Mouse (Mus musculus) stomach, postnatal 0 days (tissue): ENCODE results near the gene Igfn1. TPM values are rescaled to one million over a fixed set of nuclear protein-coding genes. Genes with fewer than 3 reads are reported as not detected.

ENCODE experiments used
- ATAC-seq: fragments of 200-750 bp; cut with Nextera tagmentation; 2 replicates; pipeline ENCODE4 v1.8.0; 2017; ENCODE audit not compliant: low FRiP score, low TSS enrichment
- DNase-seq: peaks from one replicate; pipeline ENCODE4 v3.0.0-alpha.2; 2016; ENCODE audit warnings: low spot score
- H3K27ac ChIP-seq: fragments of 300-500 bp; sonication (generic); replicated peaks from 2 replicates; pipeline ENCODE4 v1.5.1; 2014; ENCODE audit warnings: mild to moderate bottlenecking, control low read depth
- H3K27me3 ChIP-seq: fragments of 300-500 bp; sonication (generic); 2 replicates; pipeline ENCODE4 v1.6.1; 2014; ENCODE audit warnings: low read length; ENCODE audit not compliant: control insufficient read depth, insufficient read depth
- H3K36me3 ChIP-seq: fragments of 300-500 bp; sonication (generic); 2 replicates; pipeline ENCODE4 v1.6.1; 2014; ENCODE audit warnings: low read length, mixed read lengths; ENCODE audit not compliant: control insufficient read depth, insufficient read depth
- H3K4me1 ChIP-seq: fragments of 300-500 bp; sonication (generic); replicated peaks from 2 replicates; pipeline ENCODE4 v1.6.1; 2014; ENCODE audit warnings: antibody characterized with exemption; ENCODE audit not compliant: control insufficient read depth, insufficient read depth
- H3K4me2 ChIP-seq: fragments of 300-500 bp; sonication (generic); replicated peaks from 2 replicates; pipeline ENCODE4 v1.6.1; 2014; ENCODE audit warnings: low read depth, mild to moderate bottlenecking, control low read depth, moderate library complexity
- H3K4me3 ChIP-seq: fragments of 300-500 bp; sonication (generic); 2 replicates; pipeline ENCODE4 v1.5.1; 2014; ENCODE audit warnings: low read depth, low read length, control low read depth
- H3K9ac ChIP-seq: fragments of 300-500 bp; sonication (generic); 2 replicates; pipeline ENCODE4 v1.6.1; 2014; ENCODE audit warnings: mild to moderate bottlenecking, low read length, control low read depth, mixed read lengths
- H3K9me3 ChIP-seq: fragments of 300-500 bp; sonication (generic); 2 replicates; pipeline ENCODE4 v1.6.1; 2016; ENCODE audit warnings: low read length; ENCODE audit not compliant: control insufficient read depth
- CTCF ChIP-seq: IDR thresholded peaks from 2 replicates; pipeline ENCODE4 v1.5.1; 2016; ENCODE audit warnings: antibody characterized with exemption, low read depth, mild to moderate bottlenecking, moderate library complexity
- EP300 ChIP-seq: optimal IDR thresholded peaks from 2 replicates; pipeline ENCODE3; 2016; ENCODE audit warnings: antibody characterized with exemption
- WGBS: fragments of 180-500 bp; shearing (Covaris S2); extraction: QIAGEN DNeasy Blood & Tissue Kit; methylation state at CpG from one replicate; pipeline ENCODE4 v1.1.7; 2014; 5-methylcytosine and 5-hydroxymethylcytosine counted together
- polyA plus RNA-seq: library from polyadenylated mRNA; unstranded; fragments of >200 nt; fragmentation: Nextera tagmentation; extraction: Ambion mirVana; gene quantifications from 2 replicates; pipeline ENCODE4 v1.2.1, GENCODE M21; 2015

Gene Igfn1
- polyA plus RNA-seq, 1 experiment from 2014 or later = 0.04 TPM

GRCm38 (mm10) chr1:135999720-136000287 lies 6.3 kb downstream of the Igfn1 start:
- ATAC-seq = no peak
- Histone ChIP-seq H3K27ac (no peak overlapping the region), H3K36me3 (no peaks in the 10 kb centered on the region), H3K4me1 (no peaks in the 10 kb centered on the region), H3K9ac (no peak overlapping the region), H3K4me2 (no peak overlapping the region), H3K4me3 (no peak overlapping the region), H3K9me3 (no peaks in the 10 kb centered on the region), H3K27me3 (no peaks in the 10 kb centered on the region)
- 46% methylated on average over 8 of the region's 8 CpGs for WGBS
- DNase-seq = no peak
- TF ChIP-seq EP300 = no peak
- TF ChIP-seq CTCF = no peak

- Histone ChIP-seq H3K4me3 (no peak overlapping the region), H3K9me3 (no peaks in the 10 kb centered on the region), H3K36me3 (no peaks in the 10 kb centered on the region), H3K4me1 (no peaks in the 10 kb centered on the region), H3K27ac (no peak overlapping the region), H3K27me3 (no peaks in the 10 kb centered on the region), H3K9ac (no peak overlapping the region), H3K4me2 (no peak overlapping the region)
- TF ChIP-seq CTCF (no peak), EP300 (no peak)
- ATAC-seq = peak; percentile 60; the same call in 1 of the 2 replicates
- no peak for DNase-seq
- WGBS = 61% methylated on average over 7 of the region's 7 CpGs
Observed at GRCm38 (mm10) chr1:135997537-135997936, 8.6 kb downstream of the Igfn1 start.

GRCm38 (mm10) chr1:135993470-135993869 lies 12.7 kb downstream of the Igfn1 start:
- no peak for DNase-seq
- Histone ChIP-seq H3K9me3 (no peaks in the 10 kb centered on the region), H3K4me3 (no peak overlapping the region), H3K36me3 (no peaks in the 10 kb centered on the region), H3K4me1 (no peaks in the 10 kb centered on the region), H3K9ac (no peak overlapping the region), H3K27me3 (no peaks in the 10 kb centered on the region), H3K27ac (no peak overlapping the region), H3K4me2 (no peak overlapping the region)
- TF ChIP-seq EP300 (no peak), CTCF (no peak)
- WGBS = 74% methylated on average over 4 of the region's 4 CpGs
- no peak for ATAC-seq

GRCm38 (mm10) chr1:135989876-135990275 lies 16.3 kb downstream of the Igfn1 start:
- Histone ChIP-seq H3K9me3 (no peaks in the 10 kb centered on the region), H3K4me1 (no peaks in the 10 kb centered on the region), H3K4me2 (no peak overlapping the region), H3K4me3 (no peak overlapping the region), H3K36me3 (no peaks in the 10 kb centered on the region), H3K9ac (no peak overlapping the region), H3K27me3 (no peaks in the 10 kb centered on the region), H3K27ac (no peak overlapping the region)
- ATAC-seq (no peak), DNase-seq (no peak)
- TF ChIP-seq EP300 (no peak), CTCF (no peak)

- no peaks in the 10 kb centered on the region for H3K9me3 ChIP-seq
- no peaks in the 10 kb centered on the region for H3K36me3 ChIP-seq
- no peak for TF ChIP-seq CTCF
- TF ChIP-seq EP300 = no peak
- H3K4me2 ChIP-seq = no peak overlapping the region
- H3K27ac ChIP-seq = no peak overlapping the region
- no peaks in the 10 kb centered on the region for H3K27me3 ChIP-seq
- no peak overlapping the region for H3K9ac ChIP-seq
- no peaks in the 10 kb centered on the region for H3K4me1 ChIP-seq
- 27% methylated on average over 5 of the region's 5 CpGs for WGBS
- ATAC-seq (no peak), DNase-seq (no peak)
- no peak overlapping the region for H3K4me3 ChIP-seq
Observed at GRCm38 (mm10) chr1:135984105-135984504, 22.0 kb downstream of the Igfn1 start.

- TF ChIP-seq EP300 (no peak), CTCF (no peak)
- Histone ChIP-seq H3K27me3 (no peaks in the 10 kb centered on the region), H3K4me3 (no peak overlapping the region), H3K4me2 (no peak overlapping the region), H3K9ac (no peak overlapping the region), H3K36me3 (no peaks in the 10 kb centered on the region), H3K4me1 (no peaks in the 10 kb centered on the region), H3K9me3 (no peaks in the 10 kb centered on the region), H3K27ac (no peak overlapping the region)
- DNase-seq = no peak
- ATAC-seq = no peak
- WGBS = 84% methylated on average over 3 of the region's 3 CpGs
Observed at GRCm38 (mm10) chr1:135972576-135972975, 33.6 kb downstream of the Igfn1 start.
